Mouse (Mus musculus) neural tube, embryonic 11.5 days (tissue): ENCODE measurements around the gene Ccdc65. TPM values are rescaled to one million over a fixed set of nuclear protein-coding genes. Genes with fewer than 3 reads are reported as not detected.

Source experiments
- polyA plus RNA-seq: library from polyadenylated mRNA; unstranded; fragments of >200 nt; fragmentation: Nextera tagmentation; extraction: Ambion mirVana; gene quantifications from 2 replicates; pipeline ENCODE4 v1.2.1, GENCODE M21; 2014

Ccdc65 gene
- polyA plus RNA-seq, 1 experiment from 2014 or later = 0.70 TPM

Other genes with a start within 250 kb of the Ccdc65 start
- not detected in 2 replicates for gene OR5BS1P, start 238.3 kb upstream of the Ccdc65 start, polyA plus RNA-seq
- 0.45 TPM in 1 of 2 replicates, not detected in the other for gene Lalba, start 225.5 kb upstream of the Ccdc65 start, polyA plus RNA-seq
- gene Olfr279, start 215.8 kb upstream of the Ccdc65 start, polyA plus RNA-seq = not detected in 2 replicates
- gene Kansl2, start 173.9 kb upstream of the Ccdc65 start, polyA plus RNA-seq = 142 and 143 TPM in 2 replicates
- 62.2 and 65.6 TPM in 2 replicates for gene Ccnt1, start 137.3 kb upstream of the Ccdc65 start, polyA plus RNA-seq
- not detected in 2 replicates for gene 4930415O20Rik, start 137.2 kb upstream of the Ccdc65 start, polyA plus RNA-seq
- gene Adcy6, start 98.1 kb upstream of the Ccdc65 start, polyA plus RNA-seq = 11.4 and 12.7 TPM in 2 replicates
- gene Cacnb3, start 77.4 kb upstream of the Ccdc65 start, polyA plus RNA-seq = 57.4 and 58.4 TPM in 2 replicates
- 19.5 and 24.1 TPM in 2 replicates for gene Ddx23, start 45.3 kb upstream of the Ccdc65 start, polyA plus RNA-seq
- gene Rnd1, start 30.7 kb upstream of the Ccdc65 start, polyA plus RNA-seq = 5.2 and 5.3 TPM in 2 replicates
- 12.1 and 12.6 TPM in 2 replicates for gene Fkbp11, start 20.0 kb downstream of the Ccdc65 start, polyA plus RNA-seq
- gene Arf3, start 55.0 kb downstream of the Ccdc65 start, polyA plus RNA-seq = 42.0 and 44.0 TPM in 2 replicates
- gene Wnt10b, start 69.9 kb downstream of the Ccdc65 start, polyA plus RNA-seq = 0.51 and 0.95 TPM in 2 replicates
- 11.8 and 12.9 TPM in 2 replicates for gene Wnt1, start 81.7 kb downstream of the Ccdc65 start, polyA plus RNA-seq
- 0.48 and 0.78 TPM in 2 replicates for gene Ddn, start 101.3 kb downstream of the Ccdc65 start, polyA plus RNA-seq
- 73.1 and 74.0 TPM in 2 replicates for gene Prkag1, start 123.3 kb downstream of the Ccdc65 start, polyA plus RNA-seq
- gene Kmt2d, start 163.0 kb downstream of the Ccdc65 start, polyA plus RNA-seq = 14.7 and 16.3 TPM in 2 replicates
- 18.9 and 19.8 TPM in 2 replicates for gene Rhebl1, start 186.3 kb downstream of the Ccdc65 start, polyA plus RNA-seq
- 0.44 and 2.3 TPM in 2 replicates for gene Dhh, start 190.3 kb downstream of the Ccdc65 start, polyA plus RNA-seq
- gene Lmbr1l, start 210.0 kb downstream of the Ccdc65 start, polyA plus RNA-seq = 7.1 and 8.9 TPM in 2 replicates
- 1,967 and 2,051 TPM in 2 replicates for gene Tuba1b, start 226.4 kb downstream of the Ccdc65 start, polyA plus RNA-seq
- not detected in 2 replicates for gene Gm49450, start 245.3 kb downstream of the Ccdc65 start, polyA plus RNA-seq
- 8,277 and 8,733 TPM in 2 replicates for gene Tuba1a, start 245.5 kb downstream of the Ccdc65 start, polyA plus RNA-seq